Mouse (Mus musculus) CD4-positive, CD25-positive, alpha-beta regulatory T cell, adult 4 months (primary cell): ENCODE data around the gene Map7. TPM values are rescaled to one million over a fixed set of nuclear protein-coding genes. Genes with fewer than 3 reads are reported as not detected.

Source experiments
- ATAC-seq: one replicate; pipeline ENCODE4 v1.8.0; 2017
- polyA plus RNA-seq, 2 experiments: library from polyadenylated mRNA; unstranded; fragments of 100-300 nt; shearing (Covaris generic); gene quantifications; one replicate each; pipeline ENCODE4 v1.2.1; 2017

The Map7 gene
- polyA plus RNA-seq, 2 experiments from 2014 or later, result 5.0 to 5.9 TPM

DNA sequence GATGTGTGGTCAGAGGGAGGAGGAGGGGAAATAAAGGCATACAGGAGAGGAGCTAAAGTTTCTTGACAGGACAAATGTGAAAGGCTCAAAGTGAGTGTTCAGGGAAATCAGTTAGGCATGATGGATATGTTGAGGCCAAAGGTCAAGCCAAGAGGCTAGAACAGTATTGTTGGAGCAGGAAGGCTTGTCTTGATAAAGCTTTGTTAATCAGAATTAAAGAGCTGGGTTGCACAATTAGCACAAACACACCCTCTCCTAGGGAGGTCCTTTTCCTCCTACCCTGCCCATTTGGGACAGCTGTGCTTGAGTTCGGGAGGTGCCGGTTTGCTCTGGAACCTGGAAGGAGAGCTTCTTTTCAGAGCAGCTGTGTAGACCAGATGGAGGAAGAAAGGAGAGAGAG is 5.2 kb downstream of the Map7 start:
- no peak for ATAC-seq

DNA sequence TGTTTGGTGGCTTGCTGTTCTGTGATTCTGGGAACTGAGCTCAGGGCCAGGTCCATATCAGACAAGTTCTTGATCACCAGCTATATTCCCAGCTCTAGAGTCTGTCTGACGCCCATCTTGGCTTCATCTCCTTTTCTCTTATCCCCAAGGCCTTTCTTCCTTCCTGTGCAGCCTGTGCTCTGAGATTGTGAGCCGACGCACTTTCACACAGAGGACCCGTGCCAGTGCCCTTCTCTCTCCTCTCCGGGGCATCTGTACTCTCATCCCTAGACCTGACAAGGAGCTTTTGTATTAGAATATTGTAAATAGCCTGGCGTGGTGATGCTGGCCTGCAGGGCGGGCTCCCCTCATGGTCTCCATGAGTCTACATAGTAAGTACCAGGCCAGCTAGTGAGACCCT is 7.1 kb downstream of the Map7 start:
- ATAC-seq, result no peak

DNA sequence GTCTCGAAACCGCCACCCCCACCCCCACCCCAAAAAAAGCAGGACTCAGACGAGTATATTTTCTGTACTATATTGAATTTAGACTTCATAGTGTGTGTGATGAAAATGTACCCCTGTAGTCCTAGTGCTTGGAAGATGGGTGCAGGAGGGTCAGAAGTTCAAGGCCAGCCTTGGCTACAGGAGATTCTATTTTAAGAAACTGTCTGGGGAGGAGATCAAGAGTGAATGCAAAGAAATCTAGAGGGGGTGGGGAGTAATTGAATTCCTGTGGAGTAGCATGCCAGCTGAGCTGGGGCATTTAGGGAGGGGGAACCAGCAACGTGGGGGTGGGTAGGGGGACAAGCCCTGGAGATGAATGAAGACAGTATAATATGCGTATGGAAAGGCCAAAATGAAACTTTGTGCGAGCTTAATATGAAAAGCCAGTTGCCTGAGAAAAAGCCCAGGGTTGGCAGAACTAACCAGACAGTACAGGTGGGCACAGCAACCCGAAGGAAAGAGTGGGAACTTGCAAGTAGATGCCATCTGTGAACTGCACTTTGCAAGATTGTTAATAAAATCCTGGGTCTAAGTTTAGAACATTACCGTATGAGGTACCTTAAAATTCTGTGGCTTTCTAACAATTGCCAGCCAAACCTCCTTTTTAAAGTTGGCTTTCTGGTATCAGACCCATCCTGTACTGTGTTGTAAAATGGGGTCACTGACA is 8.9 kb downstream of the Map7 start:
- no peak for ATAC-seq

GRCm38 (mm10) chr10:20158756-20159155 is 10.5 kb downstream of the Map7 start:
- no peak for ATAC-seq

DNA sequence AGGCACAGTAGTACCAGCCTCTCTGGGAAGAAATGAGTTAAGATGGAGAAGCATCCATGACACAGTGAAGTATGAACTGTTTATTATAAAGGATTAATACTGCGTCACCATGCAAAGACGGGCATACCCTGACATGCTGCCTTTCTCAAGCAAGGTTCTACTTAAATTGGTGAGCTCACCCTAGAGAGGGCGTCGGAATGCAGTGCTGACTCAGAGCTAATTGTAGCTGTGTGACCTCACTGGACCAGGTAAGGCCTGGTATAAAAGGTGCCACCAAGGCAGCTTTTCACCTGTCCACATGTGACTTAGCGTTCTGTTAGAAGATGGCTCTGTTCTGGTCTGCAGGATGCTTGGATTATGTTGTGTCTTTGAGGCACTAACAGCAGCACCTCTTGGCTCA is 11.0 kb downstream of the Map7 start:
- no peak for ATAC-seq

GRCm38 (mm10) chr10:20160914-20161313 is 12.6 kb downstream of the Map7 start:
- ATAC-seq, result no peak

DNA sequence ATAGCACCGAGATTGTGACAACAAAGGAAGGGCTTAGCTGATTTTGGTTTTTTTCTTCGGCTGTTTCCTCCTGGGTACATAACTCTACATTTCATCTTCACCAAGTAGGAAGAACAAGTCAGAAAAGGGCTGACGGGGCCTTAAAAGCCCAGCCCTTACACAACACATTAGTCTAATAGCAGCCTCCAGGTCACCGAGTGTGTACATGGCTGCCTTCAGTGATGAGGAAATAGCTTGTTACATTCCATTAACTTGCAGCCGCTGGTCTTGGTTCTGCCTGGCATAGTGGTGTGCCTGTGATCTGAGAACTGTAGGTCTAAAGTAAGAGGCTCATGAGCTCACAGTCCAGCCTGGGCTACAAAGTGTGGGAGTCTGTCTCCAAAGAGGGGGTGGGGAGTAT is 16.5 kb downstream of the Map7 start:
- ATAC-seq, result no peak

- ATAC-seq, result no peak
These were observed 18.5 kb downstream of the Map7 start for GRCm38 (mm10) chr10:20166797-20167196.

DNA sequence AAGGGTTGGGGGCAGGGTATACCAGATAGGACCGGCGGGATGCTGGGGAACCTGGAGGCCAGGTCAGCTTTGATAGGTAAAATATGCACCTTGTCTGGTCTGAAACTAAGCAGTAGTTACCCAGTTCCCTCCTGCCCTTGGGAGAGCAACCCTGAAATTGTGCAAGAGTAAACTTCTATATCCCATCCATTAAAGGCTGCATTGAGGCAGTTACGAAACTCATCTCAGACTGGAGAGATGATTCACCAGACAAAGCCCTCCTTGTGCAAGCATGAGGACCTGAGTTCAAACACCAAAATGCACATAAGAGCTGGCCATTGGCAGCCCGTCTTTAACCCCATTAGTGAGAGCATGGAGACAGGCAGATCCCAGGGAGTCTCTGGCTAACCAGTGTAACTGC is 19.2 kb downstream of the Map7 start:
- ATAC-seq, result no peak

DNA sequence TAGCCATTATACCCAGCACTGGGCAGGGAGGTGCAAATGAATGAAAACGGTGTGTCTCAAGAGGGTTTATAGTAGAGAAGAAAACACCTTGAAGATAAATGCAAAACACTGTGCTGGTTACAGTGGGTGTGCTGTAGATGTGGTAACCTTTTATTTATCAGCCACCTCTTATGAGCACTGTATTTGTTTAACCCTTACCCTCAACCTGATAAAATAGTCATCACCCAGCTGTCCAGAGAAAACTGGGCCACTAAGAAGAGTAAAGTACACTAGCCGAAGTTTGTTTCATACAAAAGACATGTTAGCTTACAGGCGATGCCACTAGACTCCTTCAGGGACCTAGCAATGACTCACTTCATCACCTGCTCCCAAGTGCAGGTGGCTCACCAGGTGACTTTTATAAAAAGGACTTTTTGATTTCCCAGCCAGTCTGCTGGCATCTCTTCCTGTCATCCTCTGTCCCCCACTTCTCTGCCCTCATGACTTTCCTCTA is 21.0 kb downstream of the Map7 start:
- ATAC-seq, result no peak

GRCm38 (mm10) chr10:20169927-20170604 is 21.8 kb downstream of the Map7 start:
- ATAC-seq, result no peak

DNA sequence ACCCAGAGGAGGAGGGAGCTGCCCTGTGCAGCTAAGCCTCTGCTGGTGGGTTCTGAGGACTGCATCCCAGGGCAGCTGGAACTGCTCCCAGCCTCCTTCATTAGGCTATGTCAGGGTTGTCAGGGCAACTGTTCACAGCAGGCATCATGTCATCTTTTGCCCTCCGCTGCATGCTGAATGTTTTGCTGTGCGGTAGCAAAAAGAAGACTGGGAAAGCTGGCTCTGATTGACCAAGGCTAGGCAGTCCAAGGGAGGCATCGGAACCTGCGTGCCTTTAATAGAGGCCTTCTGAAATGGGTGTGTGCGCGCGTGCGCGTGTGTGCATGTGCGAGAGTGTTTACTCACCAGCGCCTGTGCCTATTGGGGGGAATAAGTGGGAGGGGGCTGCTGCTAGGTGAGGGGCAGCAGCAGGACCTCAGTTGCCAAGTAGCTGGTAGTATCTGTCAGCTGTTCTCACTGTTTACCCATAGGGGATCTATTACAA is 22.4 kb downstream of the Map7 start:
- ATAC-seq, result no peak

DNA sequence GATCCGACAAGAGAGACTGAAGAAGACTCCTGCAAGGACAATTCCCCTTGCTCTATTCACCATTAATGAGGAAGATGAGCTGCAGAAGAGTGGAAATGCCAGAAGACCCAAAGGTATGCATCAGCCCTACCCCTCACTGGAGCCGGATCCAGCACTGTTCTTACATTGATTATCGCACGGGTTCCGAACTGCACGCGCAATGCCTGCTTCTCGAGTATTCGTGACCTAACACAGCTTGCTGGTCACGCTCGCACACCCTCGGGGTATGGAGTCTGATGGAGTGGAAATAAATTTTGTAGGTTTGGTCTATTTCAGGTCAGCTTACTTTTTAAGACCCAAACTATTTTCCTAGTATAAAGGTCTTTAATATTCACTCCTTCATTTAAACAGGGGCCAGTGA is 22.9 kb downstream of the Map7 start:
- ATAC-seq, result no peak

DNA sequence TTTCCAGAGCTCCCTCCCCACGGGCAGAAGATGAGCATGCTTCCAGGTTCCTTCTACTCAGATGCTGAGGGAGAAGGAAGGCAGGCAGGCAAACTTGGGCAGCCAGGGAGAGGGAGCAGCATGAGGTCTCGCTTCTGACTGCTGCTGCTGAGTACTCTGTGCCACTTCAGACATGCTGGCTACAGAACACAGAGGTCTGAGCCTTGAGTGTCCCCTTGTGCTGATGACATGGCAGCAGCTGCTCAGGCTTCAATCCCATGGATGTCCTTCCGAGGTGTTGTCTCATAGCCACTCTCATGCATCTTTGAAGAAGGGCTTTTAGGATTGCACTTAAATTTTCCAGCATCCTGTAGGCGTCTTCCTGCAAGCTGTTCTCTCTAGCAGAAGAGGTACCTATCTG is 23.5 kb downstream of the Map7 start:
- ATAC-seq, result no peak

DNA sequence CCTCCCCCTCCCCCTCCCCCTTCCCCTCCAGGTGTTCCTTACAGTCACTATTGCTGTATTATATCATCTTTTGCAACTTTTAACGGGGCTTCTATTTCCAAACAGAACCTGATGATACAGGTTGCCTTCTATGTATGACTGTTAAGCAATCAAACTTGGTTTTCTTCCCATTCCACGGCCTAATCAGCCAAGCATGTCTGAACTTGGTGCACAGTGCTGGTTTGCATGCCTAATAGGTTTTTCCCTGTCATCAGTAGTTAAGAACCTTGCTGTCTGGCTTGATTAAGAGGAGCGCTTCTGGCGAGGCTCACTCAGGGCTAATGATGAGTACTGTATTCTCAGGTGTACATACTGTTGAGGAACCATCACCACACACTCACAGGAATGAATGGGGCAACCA is 25.5 kb downstream of the Map7 start:
- ATAC-seq, result no peak

- no peak for ATAC-seq
These were observed 27.8 kb downstream of the Map7 start for GRCm38 (mm10) chr10:20176054-20176453.

DNA sequence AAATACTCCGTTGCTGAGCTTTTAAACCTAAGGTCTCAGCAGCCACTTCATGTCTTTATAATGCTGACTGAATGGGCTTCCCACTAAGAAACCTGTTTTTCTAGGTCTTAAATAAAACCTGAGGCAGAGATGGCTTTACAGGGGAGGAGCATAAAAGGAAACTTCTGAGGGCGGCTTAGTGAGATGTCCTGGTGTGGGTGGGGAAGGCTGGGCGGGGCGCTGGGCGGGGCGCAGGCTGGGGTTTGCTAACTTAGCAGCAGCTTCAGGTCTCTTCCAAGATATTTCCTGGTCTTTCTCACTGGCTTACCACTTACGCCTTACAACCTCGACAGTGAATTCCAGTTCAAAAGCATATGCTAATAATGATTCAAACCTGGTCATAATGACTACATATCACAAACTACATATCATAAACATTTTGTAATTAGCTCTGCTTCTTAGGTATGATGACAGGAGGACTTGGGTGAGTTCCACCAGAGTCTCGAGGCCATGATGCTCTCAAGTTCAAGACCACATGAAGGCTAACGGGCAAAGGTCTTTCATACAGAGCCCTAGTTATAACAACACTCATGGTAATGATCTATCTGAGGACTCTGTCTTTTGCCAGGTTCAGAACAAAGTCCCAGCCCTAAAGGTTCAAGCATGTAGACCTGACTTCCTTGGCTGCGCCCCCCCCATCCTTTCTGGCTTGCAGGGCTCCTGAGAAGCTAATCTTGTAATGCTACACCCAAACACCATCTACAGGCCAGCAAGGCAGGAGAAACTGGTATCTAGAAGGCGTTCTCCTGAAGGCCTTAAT is 30.7 kb downstream of the Map7 start:
- no peak for ATAC-seq

DNA sequence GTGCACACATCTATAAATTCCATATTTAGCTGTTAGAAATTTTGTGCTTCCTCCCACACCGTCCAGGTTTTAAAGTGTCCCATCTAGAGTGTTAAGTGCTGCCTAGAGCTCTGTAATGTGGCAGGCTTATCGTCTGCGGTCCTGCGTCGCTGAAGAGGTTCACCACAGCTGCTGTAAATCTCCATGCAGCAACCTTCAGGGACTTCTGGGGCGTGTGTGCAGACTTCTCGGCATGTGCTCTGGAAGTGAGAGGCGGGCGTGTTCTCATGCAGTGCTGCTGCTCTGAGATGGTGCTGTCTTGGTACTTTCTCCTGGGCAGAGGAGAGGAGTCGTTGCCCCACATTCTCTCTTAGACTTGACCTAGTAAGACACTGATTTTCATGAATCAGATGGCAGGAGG is 32.9 kb downstream of the Map7 start:
- no peak for ATAC-seq

DNA sequence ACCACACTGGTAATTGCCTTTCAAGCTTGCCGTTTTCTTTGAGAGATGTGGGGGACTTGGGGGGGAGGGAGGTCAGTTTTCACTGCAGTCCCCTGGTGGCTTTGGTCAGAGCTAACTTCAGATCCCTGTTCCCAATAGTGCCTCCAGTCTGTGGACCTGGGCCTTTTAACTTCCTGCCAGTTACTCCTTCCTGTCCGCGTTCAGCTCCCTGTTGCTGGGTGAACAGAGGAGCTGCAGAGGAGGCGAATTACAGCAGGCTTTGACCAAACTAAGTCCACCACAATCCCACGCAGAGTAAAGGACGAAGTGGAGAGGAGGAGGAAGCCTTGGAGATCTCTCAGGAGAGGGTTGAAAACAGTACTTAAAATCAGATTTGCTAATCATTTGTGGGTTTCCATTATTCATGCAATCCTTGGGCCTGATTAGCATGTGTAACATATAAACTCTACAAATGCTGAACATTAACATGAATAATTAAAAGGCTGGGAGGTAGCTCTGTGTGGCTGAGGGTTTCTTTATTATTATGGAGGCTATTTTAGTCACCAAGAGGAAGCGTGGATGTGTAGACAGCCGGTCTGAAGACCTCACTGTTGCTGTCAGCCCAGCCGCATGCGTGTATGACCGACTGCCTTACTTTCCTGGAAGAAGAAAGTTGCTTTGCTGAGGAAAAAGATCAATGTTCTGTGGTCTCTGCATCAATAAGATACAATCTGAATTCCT is 33.6 kb downstream of the Map7 start:
- ATAC-seq, result no peak

DNA sequence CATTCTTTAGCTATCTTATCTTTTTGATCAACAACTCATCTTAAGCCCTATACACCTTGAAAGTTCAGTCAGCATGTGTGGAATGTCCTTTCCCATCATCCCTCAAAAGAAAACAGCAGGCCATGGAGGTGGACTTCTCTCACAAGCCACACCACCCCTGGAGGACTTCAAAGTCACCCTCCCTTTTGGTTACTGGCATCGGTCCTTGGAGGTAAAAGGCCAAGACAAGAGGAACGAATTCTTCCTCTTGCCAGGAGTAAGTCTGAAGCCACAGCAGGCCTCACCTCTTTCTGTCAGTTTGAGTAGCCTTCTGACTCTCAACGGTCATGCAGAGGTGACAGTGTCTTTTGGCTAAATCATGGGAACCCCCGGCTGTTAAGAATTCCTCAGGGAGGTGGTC is 36.1 kb downstream of the Map7 start:
- no peak for ATAC-seq

GRCm38 (mm10) chr10:20185264-20185663 is 37.0 kb downstream of the Map7 start:
- no peak for ATAC-seq

- ATAC-seq, result no peak
These were observed 37.5 kb downstream of the Map7 start for GRCm38 (mm10) chr10:20185806-20186205.

DNA sequence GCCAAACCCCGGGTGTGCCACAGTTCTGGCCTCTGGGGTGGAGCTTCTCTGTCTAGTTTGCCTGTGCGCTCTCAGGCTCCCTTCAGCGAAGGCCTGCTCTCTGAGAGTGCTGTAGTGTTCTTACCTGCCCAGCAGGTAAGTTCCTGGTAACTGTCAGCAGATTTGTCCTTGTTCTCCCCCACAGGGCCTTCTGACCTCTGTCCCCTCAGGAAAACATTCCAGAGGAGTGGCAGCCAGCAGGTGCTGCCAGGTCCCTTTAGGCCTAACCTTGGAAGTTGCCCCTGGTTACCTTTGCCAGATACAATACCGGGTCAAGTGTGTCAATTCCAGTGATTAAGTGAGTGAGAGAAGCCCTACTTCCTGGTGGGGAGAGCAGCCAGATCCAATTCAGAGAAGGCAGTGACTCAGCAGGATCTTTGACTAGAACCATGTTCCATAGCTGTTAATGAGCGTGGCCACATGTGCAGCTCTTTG is 38.6 kb downstream of the Map7 start:
- no peak for ATAC-seq
